Mouse (Mus musculus): ENCODE data around the gene Vars.
A peak's percentile ranks its signal among the peaks of the same experiment; 100 is the strongest.
"Not testable (repeated sequence)": the region's sequence is repeated elsewhere in the genome, so short reads cannot be mapped to it uniquely, and the experiment has no call there.

Vars gene

GRCm38 (mm10) chr17:34971694-34972068 lies 29.1 kb upstream of the Vars start:
- DNase-seq (ENCODE audit: low read depth, low spot score): not testable (repeated sequence)

GRCm38 (mm10) chr17:34972069-34972749 lies 28.6 kb upstream of the Vars start, which contains the start of the genes Hspa1a and Hspa1l:
Hspa1a (minus strand) TSS chr17:34972156.
Hspa1l (plus strand) TSS chr17:34972703.
- not testable (repeated sequence) for DNase-seq (ENCODE audit: low read depth, low spot score)

GRCm38 (mm10) chr17:34975581-34976492 lies 24.9 kb upstream of the Vars start:
- DNase-seq (ENCODE audit: low read depth, low spot score): no peak

GRCm38 (mm10) chr17:34977000-34977399 lies 23.8 kb upstream of the Vars start:
- DNase-seq (ENCODE audit: low read depth, low spot score): no peak

- DNase-seq (ENCODE audit: low read depth, low spot score): no peak
Measured at GRCm38 (mm10) chr17:34978239-34978638, 22.5 kb upstream of the Vars start.

GRCm38 (mm10) chr17:34979631-34980030 lies 21.2 kb upstream of the Vars start:
- DNase-seq (ENCODE audit: low read depth, low spot score): no peak

- DNase-seq (ENCODE audit: low read depth, low spot score): no peak
Measured at GRCm38 (mm10) chr17:34980655-34981054, 20.1 kb upstream of the Vars start.

GRCm38 (mm10) chr17:34981690-34982180 lies 19.1 kb upstream of the Vars start, which contains the start of gene Lsm2:
Lsm2 (plus strand) TSS chr17:34981862.
- DNase-seq (ENCODE audit: low read depth, low spot score): peak; percentile 90

- no peak for DNase-seq (ENCODE audit: low read depth, low spot score)
Measured at GRCm38 (mm10) chr17:34982328-34982727, 18.5 kb upstream of the Vars start.

GRCm38 (mm10) chr17:34984218-34984617 lies 16.6 kb upstream of the Vars start:
- no peak for DNase-seq (ENCODE audit: low read depth, low spot score)

GRCm38 (mm10) chr17:34994751-34995150 lies 6.0 kb upstream of the Vars start:
- DNase-seq (ENCODE audit: low read depth, low spot score): no peak

- DNase-seq (ENCODE audit: low read depth, low spot score): not testable (repeated sequence)
Measured at GRCm38 (mm10) chr17:34995192-34995591, 5.6 kb upstream of the Vars start.

- not testable (repeated sequence) for DNase-seq (ENCODE audit: low read depth, low spot score)
Measured at GRCm38 (mm10) chr17:34995927-34996326, 4.9 kb upstream of the Vars start.

GRCm38 (mm10) chr17:34996411-34997141 lies 4.2 kb upstream of the Vars start:
- DNase-seq (ENCODE audit: low read depth, low spot score): no peak

- DNase-seq (ENCODE audit: low read depth, low spot score): no peak
Measured at GRCm38 (mm10) chr17:34997142-34997483, 3.7 kb upstream of the Vars start.

GRCm38 (mm10) chr17:34998526-34999430 lies 2.0 kb upstream of the Vars start:
- no peak for DNase-seq (ENCODE audit: low read depth, low spot score)

GRCm38 (mm10) chr17:34999871-35000716 lies 693 bp upstream of the Vars start:
- DNase-seq (ENCODE audit: low read depth, low spot score): not testable (repeated sequence)

- no peak for DNase-seq (ENCODE audit: low read depth, low spot score)
Measured at GRCm38 (mm10) chr17:35001452-35002152, 815 bp downstream of the Vars start.

Data from brain, embryonic 18.5 days (tissue).